Mouse (Mus musculus): ENCODE results near the gene Grin1. TPM values are rescaled to one million over a fixed set of nuclear protein-coding genes. Genes with fewer than 3 reads are reported as not detected.

Gene Grin1
- polyA plus RNA-seq, 1 experiment from 2014 or later: 0.87 TPM

DNA sequence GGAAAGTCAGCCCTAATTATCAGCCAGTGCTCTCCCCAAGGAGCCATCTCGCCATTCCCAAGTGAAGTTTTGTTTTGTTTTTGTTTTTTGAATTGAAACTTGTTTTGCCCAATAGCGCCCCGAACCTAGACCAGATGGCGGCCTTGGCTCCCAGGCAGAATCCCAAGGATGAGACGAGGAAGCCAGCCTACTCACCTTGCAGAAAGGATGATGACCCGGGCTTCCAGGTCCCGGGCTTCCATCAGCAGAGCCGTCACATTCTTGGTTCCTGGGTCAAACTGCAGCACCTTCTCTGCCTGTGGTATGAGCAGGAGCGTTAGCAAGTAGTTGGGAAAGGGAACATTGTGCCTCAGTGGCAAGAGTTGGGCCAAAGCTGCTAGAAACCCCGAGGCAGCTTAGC is 8.8 kb downstream of the Grin1 start:
- ATAC-seq (ENCODE audit: insufficient number of reproducible peaks, low FRiP score, low TSS enrichment, low read depth): no peak
- H3K4me3 ChIP-seq: no peak overlapping the region
- peaks cover 93% of the 10 kb centered on the region for H3K27me3 ChIP-seq
- H3K4me1 ChIP-seq: peaks cover 5% of the 10 kb centered on the region
- 52% methylated on average over 10 of the region's 10 CpGs for WGBS
- H3K36me3 ChIP-seq: no peaks in the 10 kb centered on the region
- no peak overlapping the region for H3K4me2 ChIP-seq
- H3K27ac ChIP-seq: no peak overlapping the region
- H3K9ac ChIP-seq: no peak overlapping the region
- no peaks in the 10 kb centered on the region for H3K9me3 ChIP-seq

DNA sequence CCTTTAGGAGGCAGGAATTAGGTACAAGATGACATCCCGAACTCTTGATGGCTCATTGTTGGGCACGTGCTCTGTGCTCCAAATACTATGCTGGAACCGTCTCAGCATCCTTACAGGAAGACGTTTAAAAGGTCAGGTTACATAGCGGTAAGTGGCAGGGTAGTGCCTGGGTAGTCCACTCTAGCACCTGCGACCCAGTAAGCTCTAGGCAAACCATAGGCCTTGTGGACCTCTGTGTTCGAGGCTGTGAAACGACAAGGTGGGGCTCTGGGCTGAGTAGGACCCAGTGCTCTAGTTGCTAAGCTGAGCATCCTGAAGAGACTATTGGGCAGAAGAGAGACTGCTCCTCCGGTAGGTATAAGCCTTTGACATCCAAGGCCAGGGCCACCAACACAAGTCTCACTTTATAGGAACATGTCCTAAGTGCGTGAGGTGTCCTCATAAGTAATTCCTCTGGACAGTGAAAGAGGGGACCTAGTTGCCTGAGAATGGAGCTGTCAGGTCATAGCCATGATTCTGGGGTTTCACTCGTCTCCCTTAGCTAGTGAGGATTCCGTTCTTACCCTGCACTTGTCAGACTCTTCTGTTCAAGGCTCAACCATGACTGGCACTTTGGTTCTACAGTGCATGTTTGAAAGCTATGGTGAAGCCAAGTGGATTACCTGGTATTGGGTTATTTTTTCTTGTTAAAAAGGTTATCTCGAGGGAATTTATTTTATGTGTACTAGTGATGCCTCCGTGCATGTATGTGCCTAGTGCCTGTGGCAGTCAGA is 13.2 kb downstream of the Grin1 start:
- 46% methylated on average over 14 of the region's 14 CpGs for WGBS
- H3K4me2 ChIP-seq: peak overlapping the region; percentile 81
- no peaks in the 10 kb centered on the region for H3K36me3 ChIP-seq
- H3K9ac ChIP-seq: no peak overlapping the region; the same call in 1 of the 2 replicates
- no peaks in the 10 kb centered on the region for H3K9me3 ChIP-seq
- no peak for ATAC-seq (ENCODE audit: insufficient number of reproducible peaks, low FRiP score, low TSS enrichment, low read depth)
- no peak overlapping the region for H3K27ac ChIP-seq
- peaks cover 13% of the 10 kb centered on the region for H3K4me1 ChIP-seq
- peaks cover 76% of the 10 kb centered on the region for H3K27me3 ChIP-seq
- peak overlapping the region; percentile 43 for H3K4me3 ChIP-seq

DNA sequence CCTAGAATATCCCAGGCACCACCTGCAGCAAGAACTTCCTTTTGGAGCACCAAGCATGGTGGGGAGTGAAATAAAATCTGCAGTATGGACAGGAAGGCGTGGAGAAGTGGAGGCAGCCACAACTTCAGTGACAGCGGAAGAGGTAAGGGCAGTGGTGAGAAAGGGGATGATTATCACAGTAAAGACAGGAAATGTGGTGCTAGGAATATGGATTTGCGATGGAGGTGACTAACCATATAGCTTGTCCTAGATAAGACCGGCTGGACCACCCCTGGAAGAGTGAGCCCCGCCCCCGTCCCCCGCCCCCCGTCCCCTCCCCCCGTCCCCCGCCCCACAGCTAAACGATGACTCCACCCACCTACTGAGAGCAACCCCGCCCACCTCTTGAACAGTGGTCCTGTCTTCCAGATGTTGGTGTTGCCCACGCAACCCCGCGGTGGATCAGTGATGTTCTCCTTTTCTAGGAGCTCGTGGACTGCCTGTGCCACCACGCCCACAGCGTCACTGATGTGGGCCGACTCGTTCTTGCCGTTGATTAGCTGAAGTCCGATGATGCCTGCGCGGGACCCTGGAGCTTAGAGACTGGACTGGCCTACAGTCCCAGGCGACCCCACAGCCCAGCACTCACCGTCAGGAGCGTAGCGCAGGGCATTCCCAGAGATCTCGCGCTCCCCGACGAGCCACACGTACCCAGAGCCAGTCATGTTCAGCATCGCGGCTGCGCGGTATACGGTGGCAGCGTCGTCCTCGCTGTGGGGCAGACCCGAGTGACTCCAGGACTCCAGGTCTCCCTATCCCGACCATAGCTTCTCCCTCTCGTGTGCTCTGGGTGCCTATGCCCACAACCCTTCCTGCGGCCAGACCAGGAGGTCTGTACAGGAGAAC is 14.1 kb downstream of the Grin1 start:
- Histone ChIP-seq H3K9ac (peak overlapping the region; percentile 17), H3K9me3 (no peaks in the 10 kb centered on the region), H3K4me1 (peaks cover 13% of the 10 kb centered on the region), H3K4me2 (peak overlapping the region; percentile 81), H3K27me3 (peaks cover 67% of the 10 kb centered on the region), H3K4me3 (peak overlapping the region; percentile 43), H3K27ac (no peak overlapping the region), H3K36me3 (no peaks in the 10 kb centered on the region)
- peak; percentile 7; the same call in 1 of the 2 replicates for ATAC-seq (ENCODE audit: insufficient number of reproducible peaks, low FRiP score, low TSS enrichment, low read depth)
- WGBS: 3% methylated on average over 43 of the region's 45 CpGs

DNA sequence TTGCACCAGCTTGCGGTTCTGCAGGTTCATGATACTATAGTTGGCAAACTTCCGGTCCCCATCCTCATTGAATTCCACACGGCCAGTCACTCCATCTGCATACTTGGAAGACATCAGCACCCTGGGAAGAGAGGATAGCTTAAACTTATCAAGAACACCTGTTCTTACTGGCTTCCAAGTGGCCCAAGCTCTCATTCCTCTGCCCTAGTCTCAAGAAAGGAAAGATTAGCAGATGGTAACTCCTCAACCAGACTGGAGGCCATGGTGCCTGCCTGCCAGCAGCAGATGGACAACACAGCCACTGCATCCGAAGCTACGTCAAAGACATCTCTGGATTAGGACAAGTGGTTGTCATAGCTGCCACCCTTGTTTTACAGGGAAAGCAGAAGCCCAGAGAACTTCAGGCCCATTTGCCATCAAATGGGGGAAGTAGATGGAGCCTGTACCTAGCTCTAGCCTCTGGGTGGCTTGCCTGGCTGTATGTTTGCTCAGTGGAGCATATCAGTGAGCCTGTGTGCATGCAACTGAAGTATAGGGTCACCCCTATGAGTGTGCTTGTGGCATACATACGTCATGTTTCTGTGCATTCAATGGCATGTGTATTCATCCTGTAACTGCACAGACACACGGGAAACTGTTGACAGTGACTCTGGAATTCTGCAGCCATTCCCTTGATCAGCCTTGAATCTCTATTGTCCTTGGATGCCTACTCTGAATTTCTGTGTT is 14.9 kb downstream of the Grin1 start:
- WGBS: 71% methylated on average over 7 of the region's 7 CpGs
- H3K4me1 ChIP-seq: peaks cover 13% of the 10 kb centered on the region
- ATAC-seq (ENCODE audit: insufficient number of reproducible peaks, low FRiP score, low TSS enrichment, low read depth): no peak
- H3K27ac ChIP-seq: no peak overlapping the region
- H3K9me3 ChIP-seq: no peaks in the 10 kb centered on the region
- no peaks in the 10 kb centered on the region for H3K36me3 ChIP-seq
- peak overlapping the region; percentile 43; the same call in 1 of the 2 replicates for H3K4me3 ChIP-seq
- H3K4me2 ChIP-seq: peak overlapping the region; percentile 81; the same call in 1 of the 2 replicates
- peaks cover 60% of the 10 kb centered on the region for H3K27me3 ChIP-seq
- H3K9ac ChIP-seq: no peak overlapping the region

DNA sequence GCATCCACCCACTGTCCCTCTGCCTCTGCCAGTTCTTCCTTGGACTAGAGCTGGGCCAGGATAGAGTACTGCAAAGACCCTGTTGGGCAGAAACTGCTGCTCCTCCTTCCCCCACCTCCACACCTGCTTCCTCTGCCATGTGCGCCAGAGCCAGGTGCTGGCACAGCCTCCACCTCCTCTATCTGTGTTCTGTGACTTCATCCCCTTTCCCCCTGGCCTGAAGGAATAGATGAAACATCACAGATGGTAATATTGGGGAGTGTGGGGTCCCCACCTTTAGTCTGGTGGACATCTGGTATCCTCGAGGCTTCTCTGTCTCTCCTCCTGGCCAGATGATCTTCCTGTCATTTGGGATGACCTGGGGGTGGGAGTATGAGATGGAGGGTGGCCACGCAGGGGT is 15.5 kb downstream of the Grin1 start:
- H3K27me3 ChIP-seq: peaks cover 56% of the 10 kb centered on the region
- H3K9me3 ChIP-seq: no peaks in the 10 kb centered on the region
- no peak overlapping the region for H3K4me2 ChIP-seq
- no peak overlapping the region for H3K27ac ChIP-seq
- peaks cover 13% of the 10 kb centered on the region for H3K4me1 ChIP-seq
- whole genome bisulfite sequencing: 56% methylated on average over 3 of the region's 3 CpGs
- no peaks in the 10 kb centered on the region for H3K36me3 ChIP-seq
- no peak overlapping the region for H3K4me3 ChIP-seq
- ATAC-seq (ENCODE audit: insufficient number of reproducible peaks, low FRiP score, low TSS enrichment, low read depth): no peak
- H3K9ac ChIP-seq: no peak overlapping the region

DNA sequence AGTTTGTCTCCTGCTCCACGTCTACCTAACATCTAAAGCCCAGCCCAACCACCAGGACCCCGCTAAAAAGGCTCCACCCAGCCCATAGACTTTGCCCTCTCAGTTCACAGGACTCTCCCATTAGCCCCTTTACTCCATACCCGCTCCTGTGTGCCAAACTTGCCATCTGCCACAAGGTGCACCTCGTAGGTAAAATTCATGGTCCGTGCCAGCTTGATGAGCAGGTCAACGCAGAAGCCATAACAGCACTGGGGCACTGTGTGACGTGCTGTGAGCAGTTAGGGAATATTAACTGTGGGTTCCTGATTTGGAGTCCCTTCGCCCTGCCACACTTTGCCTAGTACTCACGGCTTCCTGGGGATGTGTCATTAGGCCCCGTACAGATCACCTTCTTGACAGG is 20.9 kb downstream of the Grin1 start:
- Histone ChIP-seq H3K36me3 (no peaks in the 10 kb centered on the region), H3K9ac (no peak overlapping the region), H3K4me1 (no peaks in the 10 kb centered on the region), H3K4me2 (no peak overlapping the region), H3K9me3 (no peaks in the 10 kb centered on the region), H3K4me3 (no peak overlapping the region), H3K27me3 (peaks cover 58% of the 10 kb centered on the region), H3K27ac (no peak overlapping the region)
- ATAC-seq (ENCODE audit: insufficient number of reproducible peaks, low FRiP score, low TSS enrichment, low read depth): no peak
- 78% methylated on average over 10 of the region's 10 CpGs for WGBS

DNA sequence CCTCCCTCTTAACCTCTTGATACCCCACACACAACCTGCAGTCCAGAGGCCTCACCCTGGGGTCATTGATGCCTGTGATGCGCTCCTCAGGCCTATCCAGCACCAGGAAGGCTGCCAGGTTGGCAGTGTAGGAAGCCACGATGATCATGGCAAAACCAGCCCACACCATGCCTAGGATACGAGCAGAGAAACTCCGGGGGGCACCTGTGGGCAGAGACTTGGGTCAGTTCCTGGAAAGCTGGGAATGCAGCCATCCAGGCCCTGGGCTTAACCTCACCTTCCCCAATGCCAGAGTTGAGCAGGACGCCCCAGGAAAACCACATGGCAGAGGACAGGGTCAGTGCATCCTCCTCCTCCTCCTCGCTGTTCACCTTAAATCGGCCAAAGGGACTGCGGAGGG is 21.9 kb downstream of the Grin1 start:
- Histone ChIP-seq H3K4me2 (no peak overlapping the region), H3K9me3 (no peaks in the 10 kb centered on the region), H3K27me3 (peaks cover 64% of the 10 kb centered on the region), H3K36me3 (no peaks in the 10 kb centered on the region), H3K4me3 (no peak overlapping the region), H3K27ac (no peak overlapping the region), H3K4me1 (peaks cover 7% of the 10 kb centered on the region), H3K9ac (no peak overlapping the region)
- 72% methylated on average over 8 of the region's 8 CpGs for WGBS
- no peak for ATAC-seq (ENCODE audit: insufficient number of reproducible peaks, low FRiP score, low TSS enrichment, low read depth)

DNA sequence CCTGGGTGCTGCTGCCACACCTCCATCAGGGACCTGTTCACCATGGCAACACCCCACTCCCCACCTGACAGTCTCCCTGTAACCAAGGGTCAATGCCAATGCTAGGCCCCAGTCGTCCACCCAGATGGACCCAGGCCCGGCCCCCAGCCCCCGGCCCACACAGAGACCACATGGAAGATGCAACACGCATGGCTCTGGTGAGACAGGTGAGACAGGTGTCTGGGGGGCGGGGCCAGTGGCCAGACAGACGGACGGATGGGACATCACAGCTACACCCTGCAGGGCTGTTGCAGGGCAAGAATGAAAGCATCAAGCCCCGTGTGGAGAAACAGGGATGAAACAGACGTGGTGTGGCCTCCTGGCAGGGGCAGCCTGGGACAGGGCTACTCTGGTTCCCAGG is 25.3 kb downstream of the Grin1 start:
- H3K4me1 ChIP-seq: peaks cover 39% of the 10 kb centered on the region
- H3K4me2 ChIP-seq: no peak overlapping the region
- no peaks in the 10 kb centered on the region for H3K9me3 ChIP-seq
- H3K27ac ChIP-seq: no peak overlapping the region
- ATAC-seq (ENCODE audit: insufficient number of reproducible peaks, low FRiP score, low TSS enrichment, low read depth): no peak
- H3K4me3 ChIP-seq: no peak overlapping the region
- no peak overlapping the region for H3K9ac ChIP-seq
- WGBS: 69% methylated on average over 9 of the region's 9 CpGs
- H3K27me3 ChIP-seq: peaks cover 98% of the 10 kb centered on the region
- no peaks in the 10 kb centered on the region for H3K36me3 ChIP-seq

DNA sequence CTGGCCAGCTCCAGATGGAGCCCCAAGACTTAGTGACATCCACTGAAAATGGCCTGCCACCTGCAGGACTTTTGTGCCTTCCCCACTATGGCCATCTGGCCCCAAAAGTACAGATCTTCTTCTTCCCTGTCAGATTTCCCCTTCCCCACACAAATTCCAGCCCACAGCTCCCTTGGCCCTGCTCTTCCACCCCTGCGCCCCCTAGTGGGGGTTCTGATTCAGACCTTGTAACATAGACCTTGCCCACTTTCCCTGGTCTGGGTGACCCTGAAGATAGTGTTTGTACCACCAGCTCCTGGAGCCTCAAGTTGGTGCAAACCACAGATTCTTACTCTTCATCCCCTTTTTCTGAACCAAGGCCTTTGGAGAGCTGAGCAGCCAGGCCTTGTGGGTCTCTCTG is 26.1 kb downstream of the Grin1 start:
- peaks cover 100% of the 10 kb centered on the region for H3K27me3 ChIP-seq
- no peak for ATAC-seq (ENCODE audit: insufficient number of reproducible peaks, low FRiP score, low TSS enrichment, low read depth)
- peak overlapping the region; percentile 55; the same call in 1 of the 2 replicates for H3K4me2 ChIP-seq
- H3K4me3 ChIP-seq: 0 out of 2 replicates have a peak overlapping the region, but pooled peaks have one; percentile 36
- H3K9me3 ChIP-seq: no peaks in the 10 kb centered on the region
- H3K27ac ChIP-seq: no peak overlapping the region
- 0% methylated on average over 1 of the region's 1 CpGs for WGBS
- no peaks in the 10 kb centered on the region for H3K36me3 ChIP-seq
- peaks cover 39% of the 10 kb centered on the region for H3K4me1 ChIP-seq
- no peak overlapping the region for H3K9ac ChIP-seq

DNA sequence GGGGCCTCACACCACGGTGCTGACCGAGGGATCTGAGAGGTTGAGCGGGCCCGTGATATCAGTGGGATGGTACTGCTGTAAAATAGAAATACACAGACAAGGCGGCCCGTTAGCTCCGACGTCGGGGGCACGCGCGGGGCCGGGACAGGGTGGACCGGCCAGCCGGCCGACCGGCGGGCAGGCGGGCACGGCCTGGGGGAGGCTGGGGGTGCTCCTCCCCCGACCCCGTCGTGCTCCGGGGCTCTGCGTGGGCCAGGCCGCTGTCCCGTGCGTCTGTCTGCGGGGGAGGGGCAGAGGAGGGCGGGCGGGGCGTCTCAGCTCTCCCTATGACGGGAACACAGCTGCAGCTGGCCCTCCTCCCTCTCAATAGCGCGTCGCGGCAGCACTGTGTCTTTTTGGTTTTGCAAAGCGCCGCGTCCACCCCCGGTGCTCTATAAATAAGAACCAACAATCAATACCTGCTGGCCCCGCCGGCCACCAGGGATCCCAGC is 26.9 kb downstream of the Grin1 start:
- Histone ChIP-seq H3K4me2 (peak overlapping the region; percentile 55), H3K9ac (no peak overlapping the region), H3K27ac (no peak overlapping the region), H3K36me3 (no peaks in the 10 kb centered on the region), H3K4me3 (peak overlapping the region; percentile 36), H3K9me3 (no peaks in the 10 kb centered on the region), H3K4me1 (peaks cover 43% of the 10 kb centered on the region), H3K27me3 (peaks cover 100% of the 10 kb centered on the region)
- no peak for ATAC-seq (ENCODE audit: insufficient number of reproducible peaks, low FRiP score, low TSS enrichment, low read depth)
- 3% methylated on average over 34 of the region's 43 CpGs for WGBS

DNA sequence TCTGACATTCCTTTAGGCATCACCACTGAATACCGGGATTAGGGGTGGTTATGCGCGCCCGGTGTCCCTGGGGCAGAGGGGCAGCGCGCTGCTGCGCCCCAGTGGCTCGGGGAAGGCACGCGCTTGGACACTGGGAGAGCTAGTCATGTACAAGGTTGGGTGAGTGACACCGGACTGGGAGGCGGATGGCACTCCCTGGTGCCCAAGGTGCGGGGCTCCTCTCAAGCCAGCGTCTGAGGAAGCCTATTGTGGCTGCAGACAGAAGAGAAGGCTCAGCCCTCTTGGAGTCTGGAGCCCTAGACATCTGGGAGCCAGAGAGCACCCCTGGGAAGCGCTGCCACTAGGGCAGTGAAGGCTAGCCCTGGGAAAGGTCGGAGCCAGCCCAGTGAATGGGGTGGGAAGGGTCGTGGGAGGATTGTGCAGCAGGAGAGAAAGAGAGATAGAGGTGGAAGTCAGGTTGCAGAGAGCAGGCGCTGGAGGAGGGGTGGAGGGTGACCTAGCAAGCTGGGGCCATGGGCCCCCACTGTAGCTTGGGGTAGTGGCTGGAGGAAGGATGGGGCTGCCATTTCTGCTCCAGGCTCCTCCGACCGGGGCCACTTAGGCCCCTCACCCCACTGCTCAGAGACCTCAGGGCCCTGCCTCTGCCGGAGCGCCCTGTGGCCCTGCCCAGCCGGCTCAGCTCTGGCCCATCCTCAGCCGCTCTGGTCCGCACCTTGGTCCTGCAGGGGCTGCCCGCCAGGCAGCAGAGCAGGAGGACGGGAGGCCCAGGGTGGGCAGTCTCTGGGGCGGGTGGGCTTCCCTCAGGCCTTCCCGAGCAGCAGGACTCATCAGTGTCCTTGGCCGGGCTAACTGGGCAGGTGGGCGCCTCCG is 27.6 kb downstream of the Grin1 start:
- Histone ChIP-seq H3K9ac (no peak overlapping the region), H3K4me2 (peak overlapping the region; percentile 55), H3K27ac (no peak overlapping the region), H3K4me1 (peaks cover 48% of the 10 kb centered on the region), H3K27me3 (peaks cover 97% of the 10 kb centered on the region), H3K4me3 (peak overlapping the region; percentile 36), H3K9me3 (no peaks in the 10 kb centered on the region), H3K36me3 (no peaks in the 10 kb centered on the region)
- WGBS: 7% methylated on average over 32 of the region's 32 CpGs
- no peak for ATAC-seq (ENCODE audit: insufficient number of reproducible peaks, low FRiP score, low TSS enrichment, low read depth)

All from limb, embryonic 15.5 days (tissue).